Mouse (Mus musculus): ENCODE data around the gene Metap1. TPM values are rescaled to one million over a fixed set of nuclear protein-coding genes. Genes with fewer than 3 reads are reported as not detected.
A peak's percentile ranks its signal among the peaks of the same experiment; 100 is the strongest.

Gene Metap1
- polyA plus RNA-seq (2012; rRNA removed): 18.6 and 23.1 TPM in 2 replicates

GRCm38 (mm10) chr3:138489327-138490033 lies at the start of gene Metap1:
Metap1 (minus strand) TSS chr3:138489515.
- no peaks in the 10 kb centered on the region for H3K27me3 ChIP-seq (ENCODE audit: control insufficient read depth, insufficient read depth, low read length)
- H3K4me3 ChIP-seq (ENCODE audit: control insufficient read depth, insufficient read depth, low read length): peak within 1 kb of the TSS; percentile 68
- WGBS: under 1% methylated on average over 58 of the region's 65 CpGs
- no peak within 1 kb of the TSS for H3K27ac ChIP-seq (ENCODE audit: control insufficient read depth, insufficient read depth, low read length)
- no peaks in the 10 kb centered on the region for H3K36me3 ChIP-seq (ENCODE audit: control insufficient read depth, insufficient read depth, low read length)
- peak; percentile 98 for DNase-seq
- H3K4me1 ChIP-seq (replicated peaks; ENCODE audit: control insufficient read depth, insufficient read depth, low read length): no peaks in the 10 kb centered on the region; the same call in 1 of the 2 replicates
- TF ChIP-seq POLR2A (IDR thresholded peaks at IDR 0.05; ENCODE audit: control insufficient read depth, extremely low read depth, insufficient read depth, low read length, poor library complexity) (peak; percentile 67), CTCF (IDR thresholded peaks at IDR 0.05; ENCODE audit: borderline replicate concordance, control insufficient read depth, extremely low read depth, insufficient read depth, low read length, poor library complexity) (peak; percentile 54; the same call in 1 of the 2 replicates)

GRCm38 (mm10) chr3:138536031-138536430 lies 46.7 kb upstream of the Metap1 start:
- H3K36me3 ChIP-seq (ENCODE audit: control insufficient read depth, insufficient read depth, low read length): no peaks in the 10 kb centered on the region
- H3K4me1 ChIP-seq (replicated peaks; ENCODE audit: control insufficient read depth, insufficient read depth, low read length): no peaks in the 10 kb centered on the region
- WGBS: 97% methylated on average over 2 of the region's 2 CpGs
- H3K27me3 ChIP-seq (ENCODE audit: control insufficient read depth, insufficient read depth, low read length): no peaks in the 10 kb centered on the region
- no peak overlapping the region for H3K27ac ChIP-seq (ENCODE audit: control insufficient read depth, insufficient read depth, low read length)
- DNase-seq: no peak
- TF ChIP-seq CTCF (IDR thresholded peaks at IDR 0.05; ENCODE audit: borderline replicate concordance, control insufficient read depth, extremely low read depth, insufficient read depth, low read length, poor library complexity): no peak
- TF ChIP-seq POLR2A (IDR thresholded peaks at IDR 0.05; ENCODE audit: control insufficient read depth, extremely low read depth, insufficient read depth, low read length, poor library complexity): no peak
- H3K4me3 ChIP-seq (ENCODE audit: control insufficient read depth, insufficient read depth, low read length): no peak overlapping the region

GRCm38 (mm10) chr3:138532764-138533163 lies 43.4 kb upstream of the Metap1 start:
- Histone ChIP-seq H3K4me1 (replicated peaks; ENCODE audit: control insufficient read depth, insufficient read depth, low read length) (no peaks in the 10 kb centered on the region; the same call in none of the 2 replicates), H3K36me3 (ENCODE audit: control insufficient read depth, insufficient read depth, low read length) (no peaks in the 10 kb centered on the region), H3K4me3 (ENCODE audit: control insufficient read depth, insufficient read depth, low read length) (no peak overlapping the region), H3K27me3 (ENCODE audit: control insufficient read depth, insufficient read depth, low read length) (no peaks in the 10 kb centered on the region), H3K27ac (ENCODE audit: control insufficient read depth, insufficient read depth, low read length) (no peak overlapping the region)
- no peak for DNase-seq
- TF ChIP-seq POLR2A (IDR thresholded peaks at IDR 0.05; ENCODE audit: control insufficient read depth, extremely low read depth, insufficient read depth, low read length, poor library complexity): no peak
- no peak for TF ChIP-seq CTCF (IDR thresholded peaks at IDR 0.05; ENCODE audit: borderline replicate concordance, control insufficient read depth, extremely low read depth, insufficient read depth, low read length, poor library complexity)
- 52% methylated on average over 2 of the region's 2 CpGs for WGBS

GRCm38 (mm10) chr3:138531479-138532181 lies 42.3 kb upstream of the Metap1 start:
- no peaks in the 10 kb centered on the region for H3K27me3 ChIP-seq (ENCODE audit: control insufficient read depth, insufficient read depth, low read length)
- H3K4me1 ChIP-seq (replicated peaks; ENCODE audit: control insufficient read depth, insufficient read depth, low read length): no peaks in the 10 kb centered on the region; the same call in none of the 2 replicates
- no peak for TF ChIP-seq POLR2A (IDR thresholded peaks at IDR 0.05; ENCODE audit: control insufficient read depth, extremely low read depth, insufficient read depth, low read length, poor library complexity)
- no peak for TF ChIP-seq CTCF (IDR thresholded peaks at IDR 0.05; ENCODE audit: borderline replicate concordance, control insufficient read depth, extremely low read depth, insufficient read depth, low read length, poor library complexity)
- no peak for DNase-seq
- no peak overlapping the region for H3K27ac ChIP-seq (ENCODE audit: control insufficient read depth, insufficient read depth, low read length)
- no peak overlapping the region for H3K4me3 ChIP-seq (ENCODE audit: control insufficient read depth, insufficient read depth, low read length)
- 87% methylated on average over 12 of the region's 12 CpGs for WGBS
- H3K36me3 ChIP-seq (ENCODE audit: control insufficient read depth, insufficient read depth, low read length): no peaks in the 10 kb centered on the region

GRCm38 (mm10) chr3:138530578-138531478 lies 41.5 kb upstream of the Metap1 start:
- peaks cover 6% of the 10 kb centered on the region for H3K4me1 ChIP-seq (replicated peaks; ENCODE audit: control insufficient read depth, insufficient read depth, low read length)
- H3K4me3 ChIP-seq (ENCODE audit: control insufficient read depth, insufficient read depth, low read length): no peak overlapping the region
- no peak for TF ChIP-seq CTCF (IDR thresholded peaks at IDR 0.05; ENCODE audit: borderline replicate concordance, control insufficient read depth, extremely low read depth, insufficient read depth, low read length, poor library complexity)
- TF ChIP-seq POLR2A (IDR thresholded peaks at IDR 0.05; ENCODE audit: control insufficient read depth, extremely low read depth, insufficient read depth, low read length, poor library complexity): no peak
- H3K27ac ChIP-seq (ENCODE audit: control insufficient read depth, insufficient read depth, low read length): no peak overlapping the region
- WGBS: 92% methylated on average over 8 of the region's 8 CpGs
- H3K36me3 ChIP-seq (ENCODE audit: control insufficient read depth, insufficient read depth, low read length): no peaks in the 10 kb centered on the region
- no peak for DNase-seq
- H3K27me3 ChIP-seq (ENCODE audit: control insufficient read depth, insufficient read depth, low read length): no peaks in the 10 kb centered on the region

- DNase-seq: no peak
- WGBS: 5% methylated on average over 16 of the region's 16 CpGs
- Histone ChIP-seq H3K4me1 (replicated peaks; ENCODE audit: control insufficient read depth, insufficient read depth, low read length) (peaks cover 7% of the 10 kb centered on the region), H3K27ac (ENCODE audit: control insufficient read depth, insufficient read depth, low read length) (no peak overlapping the region), H3K4me3 (ENCODE audit: control insufficient read depth, insufficient read depth, low read length) (peak overlapping the region; percentile 94), H3K36me3 (ENCODE audit: control insufficient read depth, insufficient read depth, low read length) (no peaks in the 10 kb centered on the region), H3K27me3 (ENCODE audit: control insufficient read depth, insufficient read depth, low read length) (no peaks in the 10 kb centered on the region)
- TF ChIP-seq POLR2A (IDR thresholded peaks at IDR 0.05; ENCODE audit: control insufficient read depth, extremely low read depth, insufficient read depth, low read length, poor library complexity) (no peak), CTCF (IDR thresholded peaks at IDR 0.05; ENCODE audit: borderline replicate concordance, control insufficient read depth, extremely low read depth, insufficient read depth, low read length, poor library complexity) (no peak)
Measured at GRCm38 (mm10) chr3:138528265-138528664, 39.0 kb upstream of the Metap1 start.

Measured in thymus, adult 2 months (tissue).